Mouse (Mus musculus): ENCODE data around the gene Txnip. TPM values are rescaled to one million over a fixed set of nuclear protein-coding genes. Genes with fewer than 3 reads are reported as not detected.
A peak's percentile ranks its signal among the peaks of the same experiment; 100 is the strongest.
"Not testable (repeated sequence)": the region's sequence is repeated elsewhere in the genome, so short reads cannot be mapped to it uniquely, and the experiment has no call there.

Gene Txnip
- 151 and 157 TPM in 2 replicates for polyA plus RNA-seq (2015; fragmentation: Nextera tagmentation; extraction: Ambion mirVana)

- Histone ChIP-seq H3K27ac (peak within 1 kb of the TSS; percentile 94), H3K4me2 (peak within 1 kb of the TSS; percentile 67), H3K9me3 (no peaks in the 10 kb centered on the region), H3K9ac (peak within 1 kb of the TSS; percentile 65), H3K27me3 (no peaks in the 10 kb centered on the region), H3K36me3 (peaks cover 23% of the 10 kb centered on the region), H3K4me3 (peak within 1 kb of the TSS; percentile 59), H3K4me1 (peaks cover 50% of the 10 kb centered on the region)
- peak; percentile 98 for ATAC-seq (ENCODE audit: insufficient number of reproducible peaks, low FRiP score, low TSS enrichment, low read depth)
- WGBS, result under 1% methylated on average over 26 of the region's 26 CpGs
Measured at GRCm38 (mm10) chr3:96557694-96558093, at the start of gene Txnip. Gene Txnip, plus strand, starts transcription at chr3:96557957.

GRCm38 (mm10) chr3:96507966-96508365 lies 49.8 kb upstream of the Txnip start:
- not testable (repeated sequence) for H3K9ac ChIP-seq, H3K27ac ChIP-seq

GRCm38 (mm10) chr3:96520171-96520570 lies 37.6 kb upstream of the Txnip start:
- WGBS, result 46% methylated on average over 5 of the region's 5 CpGs
- Histone ChIP-seq H3K4me3 (no peak overlapping the region), H3K9ac (no peak overlapping the region), H3K27me3 (no peaks in the 10 kb centered on the region), H3K4me2 (no peak overlapping the region), H3K27ac (no peak overlapping the region), H3K9me3 (no peaks in the 10 kb centered on the region), H3K4me1 (no peaks in the 10 kb centered on the region), H3K36me3 (no peaks in the 10 kb centered on the region)
- no peak for ATAC-seq (ENCODE audit: insufficient number of reproducible peaks, low FRiP score, low TSS enrichment, low read depth)

More at GRCm38 (mm10) chr3:96507966-96508365, 49.8 kb upstream of the Txnip start:
- not testable (repeated sequence) for H3K36me3 ChIP-seq; H3K4me2 ChIP-seq; H3K4me1 ChIP-seq; ATAC-seq (ENCODE audit: insufficient number of reproducible peaks, low FRiP score, low TSS enrichment, low read depth); H3K9me3 ChIP-seq; H3K4me3 ChIP-seq; H3K27me3 ChIP-seq
- WGBS, result 83% methylated on average over 8 of the region's 9 CpGs

- no peak for ATAC-seq (ENCODE audit: insufficient number of reproducible peaks, low FRiP score, low TSS enrichment, low read depth)
- WGBS, result 62% methylated on average over 4 of the region's 4 CpGs
- no peak overlapping the region for H3K9ac ChIP-seq
- H3K4me2 ChIP-seq, result no peak overlapping the region
- H3K4me1 ChIP-seq, result peaks cover 5% of the 10 kb centered on the region
- H3K27ac ChIP-seq, result no peak overlapping the region
- peaks cover 18% of the 10 kb centered on the region for H3K27me3 ChIP-seq
- H3K36me3 ChIP-seq, result no peaks in the 10 kb centered on the region
- H3K9me3 ChIP-seq, result no peaks in the 10 kb centered on the region
- H3K4me3 ChIP-seq, result no peak overlapping the region
Measured at GRCm38 (mm10) chr3:96522149-96522548, 35.6 kb upstream of the Txnip start.

- no peak for ATAC-seq (ENCODE audit: insufficient number of reproducible peaks, low FRiP score, low TSS enrichment, low read depth)
- Histone ChIP-seq H3K9ac (no peak overlapping the region), H3K4me3 (no peak overlapping the region), H3K27me3 (peaks cover 39% of the 10 kb centered on the region), H3K4me2 (no peak overlapping the region), H3K27ac (no peak overlapping the region), H3K36me3 (no peaks in the 10 kb centered on the region), H3K4me1 (peaks cover 8% of the 10 kb centered on the region), H3K9me3 (no peaks in the 10 kb centered on the region)
- 64% methylated on average over 12 of the region's 12 CpGs for WGBS
Measured at GRCm38 (mm10) chr3:96524028-96524810, 33.5 kb upstream of the Txnip start.

GRCm38 (mm10) chr3:96524914-96525313 lies 32.8 kb upstream of the Txnip start, which contains the start of gene Hfe2:
Gene Hfe2, plus strand, starts transcription at chr3:96525172.
- H3K4me2 ChIP-seq, result no peak within 1 kb of the TSS

GRCm38 (mm10) chr3:96526013-96526762 lies 31.6 kb upstream of the Txnip start:
- peaks cover 8% of the 10 kb centered on the region for H3K4me1 ChIP-seq
- H3K27me3 ChIP-seq, result peaks cover 39% of the 10 kb centered on the region
- no peaks in the 10 kb centered on the region for H3K36me3 ChIP-seq
- 0 out of 2 replicates have a peak overlapping the region, but pooled peaks have one; percentile 41 for H3K4me3 ChIP-seq
- H3K9me3 ChIP-seq, result no peaks in the 10 kb centered on the region
- no peak overlapping the region for H3K27ac ChIP-seq
- no peak for ATAC-seq (ENCODE audit: insufficient number of reproducible peaks, low FRiP score, low TSS enrichment, low read depth)
- H3K4me2 ChIP-seq, result no peak overlapping the region
- H3K9ac ChIP-seq, result no peak overlapping the region
- 71% methylated on average over 11 of the region's 11 CpGs for WGBS

More at GRCm38 (mm10) chr3:96524914-96525313, 32.8 kb upstream of the Txnip start, which contains the start of gene Hfe2:
- peaks cover 8% of the 10 kb centered on the region for H3K4me1 ChIP-seq
- no peak within 1 kb of the TSS for H3K27ac ChIP-seq
- WGBS, result 74% methylated on average over 4 of the region's 4 CpGs
- H3K9ac ChIP-seq, result no peak within 1 kb of the TSS
- ATAC-seq (ENCODE audit: insufficient number of reproducible peaks, low FRiP score, low TSS enrichment, low read depth), result peak; percentile 37; the same call in 1 of the 2 replicates
- H3K27me3 ChIP-seq, result peaks cover 39% of the 10 kb centered on the region
- no peak within 1 kb of the TSS for H3K4me3 ChIP-seq
- H3K9me3 ChIP-seq, result no peaks in the 10 kb centered on the region
- no peaks in the 10 kb centered on the region for H3K36me3 ChIP-seq

GRCm38 (mm10) chr3:96526864-96527542 lies 30.8 kb upstream of the Txnip start:
- H3K4me2 ChIP-seq, result peak overlapping the region; percentile 83
- H3K36me3 ChIP-seq, result no peaks in the 10 kb centered on the region
- no peak overlapping the region for H3K27ac ChIP-seq
- H3K9me3 ChIP-seq, result no peaks in the 10 kb centered on the region
- H3K4me1 ChIP-seq, result peaks cover 8% of the 10 kb centered on the region
- peak; percentile 62; the same call in 1 of the 2 replicates for ATAC-seq (ENCODE audit: insufficient number of reproducible peaks, low FRiP score, low TSS enrichment, low read depth)
- no peak overlapping the region for H3K9ac ChIP-seq
- H3K4me3 ChIP-seq, result peak overlapping the region; percentile 41
- 4% methylated on average over 44 of the region's 44 CpGs for WGBS
- peaks cover 39% of the 10 kb centered on the region for H3K27me3 ChIP-seq

- Histone ChIP-seq H3K27me3 (peaks cover 39% of the 10 kb centered on the region), H3K27ac (no peak overlapping the region), H3K4me3 (no peak overlapping the region), H3K36me3 (no peaks in the 10 kb centered on the region), H3K9me3 (no peaks in the 10 kb centered on the region), H3K9ac (no peak overlapping the region), H3K4me1 (peaks cover 8% of the 10 kb centered on the region), H3K4me2 (no peak overlapping the region)
- WGBS, result 41% methylated on average over 9 of the region's 9 CpGs
- ATAC-seq (ENCODE audit: insufficient number of reproducible peaks, low FRiP score, low TSS enrichment, low read depth), result no peak
Measured at GRCm38 (mm10) chr3:96528506-96528905, 29.3 kb upstream of the Txnip start.

- no peak for ATAC-seq (ENCODE audit: insufficient number of reproducible peaks, low FRiP score, low TSS enrichment, low read depth)
- Histone ChIP-seq H3K4me3 (no peak overlapping the region), H3K9ac (no peak overlapping the region), H3K4me1 (peaks cover 4% of the 10 kb centered on the region), H3K36me3 (no peaks in the 10 kb centered on the region), H3K27ac (no peak overlapping the region), H3K9me3 (no peaks in the 10 kb centered on the region), H3K4me2 (no peak overlapping the region), H3K27me3 (peaks cover 21% of the 10 kb centered on the region)
- WGBS, result 54% methylated on average over 7 of the region's 7 CpGs
Measured at GRCm38 (mm10) chr3:96532050-96532449, 25.7 kb upstream of the Txnip start.

- ATAC-seq (ENCODE audit: insufficient number of reproducible peaks, low FRiP score, low TSS enrichment, low read depth), result no peak
- WGBS, result 65% methylated on average over 2 of the region's 2 CpGs
- no peak overlapping the region for H3K4me3 ChIP-seq
- H3K9ac ChIP-seq, result no peak overlapping the region
- H3K4me2 ChIP-seq, result no peak overlapping the region
- no peaks in the 10 kb centered on the region for H3K27me3 ChIP-seq
- no peaks in the 10 kb centered on the region for H3K4me1 ChIP-seq
- no peak overlapping the region for H3K27ac ChIP-seq
- H3K36me3 ChIP-seq, result no peaks in the 10 kb centered on the region
- H3K9me3 ChIP-seq, result no peaks in the 10 kb centered on the region
Measured at GRCm38 (mm10) chr3:96534300-96534699, 23.5 kb upstream of the Txnip start.
